Mouse (Mus musculus): ENCODE data around the gene Sprr2a1. TPM values are rescaled to one million over a fixed set of nuclear protein-coding genes. Genes with fewer than 3 reads are reported as not detected.

Sprr2a1 gene
- total RNA-seq, 2 experiments from 2014 or later, result not detected

Other genes starting within 250 kb of the Sprr2a1 start
- gene Pglyrp3, start 201.2 kb upstream of the Sprr2a1 start, total RNA-seq (2014; fragmentation: Nextera tagmentation), result not detected in 2 replicates
- gene Pglyrp3, start 201.2 kb upstream of the Sprr2a1 start, total RNA-seq (2017), result not detected in 2 replicates
- gene Lor, start 132.7 kb upstream of the Sprr2a1 start, total RNA-seq (2014; fragmentation: Nextera tagmentation), result not detected in 2 replicates
- not detected in 2 replicates for gene Lor, start 132.7 kb upstream of the Sprr2a1 start, total RNA-seq (2017)
- gene Prr9, start 91.9 kb upstream of the Sprr2a1 start, total RNA-seq (2014; fragmentation: Nextera tagmentation), result not detected in 2 replicates
- not detected in 2 replicates for gene Prr9, start 91.9 kb upstream of the Sprr2a1 start, total RNA-seq (2017)
- gene Lelp1, start 73.1 kb upstream of the Sprr2a1 start, total RNA-seq (2014; fragmentation: Nextera tagmentation), result not detected in 2 replicates
- gene Lelp1, start 73.1 kb upstream of the Sprr2a1 start, total RNA-seq (2017), result not detected in 2 replicates
- not detected in 2 replicates for gene Sprr2a2, start 121 bp downstream of the Sprr2a1 start, total RNA-seq (2014; fragmentation: Nextera tagmentation)
- gene Sprr2a2, start 121 bp downstream of the Sprr2a1 start, total RNA-seq (2017), result not detected in 2 replicates
- gene Sprr2a3, start 69.6 kb downstream of the Sprr2a1 start, total RNA-seq (2014; fragmentation: Nextera tagmentation), result not detected in 2 replicates
- gene Sprr2a3, start 69.6 kb downstream of the Sprr2a1 start, total RNA-seq (2017), result not detected in 2 replicates
- not detected in 2 replicates for gene Sprr2b, start 100.8 kb downstream of the Sprr2a1 start, total RNA-seq (2014; fragmentation: Nextera tagmentation)
- not detected in 2 replicates for gene Sprr2b, start 100.8 kb downstream of the Sprr2a1 start, total RNA-seq (2017)
- gene Sprr2d, start 123.3 kb downstream of the Sprr2a1 start, total RNA-seq (2014; fragmentation: Nextera tagmentation), result not detected in 2 replicates
- not detected in 2 replicates for gene Sprr2d, start 123.3 kb downstream of the Sprr2a1 start, total RNA-seq (2017)
- not detected in 2 replicates for gene Sprr2e, start 136.3 kb downstream of the Sprr2a1 start, total RNA-seq (2014; fragmentation: Nextera tagmentation)
- gene Sprr2e, start 136.3 kb downstream of the Sprr2a1 start, total RNA-seq (2017), result not detected in 2 replicates
- gene Sprr2f, start 149.4 kb downstream of the Sprr2a1 start, total RNA-seq (2014; fragmentation: Nextera tagmentation), result not detected in 2 replicates
- gene Sprr2f, start 149.4 kb downstream of the Sprr2a1 start, total RNA-seq (2017), result not detected in 2 replicates
- not detected in 2 replicates for gene Sprr2h, start 169.9 kb downstream of the Sprr2a1 start, total RNA-seq (2014; fragmentation: Nextera tagmentation)
- not detected in 2 replicates for gene Sprr2h, start 169.9 kb downstream of the Sprr2a1 start, total RNA-seq (2017)
- not detected in 2 replicates for gene Sprr2i, start 192.2 kb downstream of the Sprr2a1 start, total RNA-seq (2014; fragmentation: Nextera tagmentation)
- not detected in 2 replicates for gene Sprr2i, start 192.2 kb downstream of the Sprr2a1 start, total RNA-seq (2017)
- gene Sprr2j-ps, start 202.3 kb downstream of the Sprr2a1 start, total RNA-seq (2014; fragmentation: Nextera tagmentation), result not detected in 2 replicates
- not detected in 2 replicates for gene Sprr2j-ps, start 202.3 kb downstream of the Sprr2a1 start, total RNA-seq (2017)
- 5.2 and 10.9 TPM in 2 replicates for gene Gm9774, start 213.6 kb downstream of the Sprr2a1 start, total RNA-seq (2014; fragmentation: Nextera tagmentation)
- gene Gm9774, start 213.6 kb downstream of the Sprr2a1 start, total RNA-seq (2017), result 1.2 TPM in 2 replicates
- gene Sprr2k, start 216.8 kb downstream of the Sprr2a1 start, total RNA-seq (2014; fragmentation: Nextera tagmentation), result not detected in 2 replicates
- gene Sprr2k, start 216.8 kb downstream of the Sprr2a1 start, total RNA-seq (2017), result not detected in 2 replicates
- not detected in 2 replicates for gene Sprr1b, start 223.0 kb downstream of the Sprr2a1 start, total RNA-seq (2014; fragmentation: Nextera tagmentation)
- gene Sprr1b, start 223.0 kb downstream of the Sprr2a1 start, total RNA-seq (2017), result not detected in 2 replicates
- gene Sprr3, start 242.9 kb downstream of the Sprr2a1 start, total RNA-seq (2014; fragmentation: Nextera tagmentation), result not detected in 2 replicates
- gene Sprr3, start 242.9 kb downstream of the Sprr2a1 start, total RNA-seq (2017), result not detected in 2 replicates

Measured in granulocyte monocyte progenitor cell, adult 5-6 weeks (primary cell).